Mouse (Mus musculus) thymus, postnatal 0 days (tissue): Measurements from ENCODE around the gene Ugt1a8. TPM values are rescaled to one million over a fixed set of nuclear protein-coding genes. Genes with fewer than 3 reads are reported as not detected.

Experiments used
- DNase-seq: peaks from one replicate; pipeline ENCODE4 v3.0.0-alpha.2; 2015; ENCODE audit warnings: low spot score
- polyA plus RNA-seq: library from polyadenylated mRNA; unstranded; fragments of >200 nt; fragmentation: Nextera tagmentation; extraction: Ambion mirVana; gene quantifications from 2 replicates; pipeline ENCODE4 v1.2.1, GENCODE M21; 2015

The Ugt1a8 gene
- polyA plus RNA-seq, 1 experiment from 2014 or later, result not detected

- DNase-seq, result no peak
Observed at GRCm38 (mm10) chr1:88258881-88259642, 171.4 kb downstream of the Ugt1a8 start.

- no peak for DNase-seq
Observed at GRCm38 (mm10) chr1:88259643-88260024, 172.0 kb downstream of the Ugt1a8 start.

GRCm38 (mm10) chr1:88260114-88260513, 172.5 kb downstream of the Ugt1a8 start:
- no peak for DNase-seq

- no peak for DNase-seq
Observed at GRCm38 (mm10) chr1:88260604-88261377, 173.2 kb downstream of the Ugt1a8 start.

GRCm38 (mm10) chr1:88261706-88262105, 174.1 kb downstream of the Ugt1a8 start:
- no peak for DNase-seq

GRCm38 (mm10) chr1:88262255-88262654, 174.6 kb downstream of the Ugt1a8 start:
- DNase-seq, result no peak

- DNase-seq, result no peak
Observed at GRCm38 (mm10) chr1:88262961-88263360, 175.3 kb downstream of the Ugt1a8 start.

GRCm38 (mm10) chr1:88263778-88264177, 176.2 kb downstream of the Ugt1a8 start:
- DNase-seq, result no peak

GRCm38 (mm10) chr1:88264237-88264868, 176.7 kb downstream of the Ugt1a8 start:
- DNase-seq, result no peak

GRCm38 (mm10) chr1:88264869-88265240, 177.2 kb downstream of the Ugt1a8 start:
- no peak for DNase-seq

GRCm38 (mm10) chr1:88266123-88266522, 178.5 kb downstream of the Ugt1a8 start:
- no peak for DNase-seq

GRCm38 (mm10) chr1:88267489-88267888, 179.9 kb downstream of the Ugt1a8 start:
- DNase-seq, result no peak

- DNase-seq, result no peak
Observed at GRCm38 (mm10) chr1:88268070-88268469, 180.5 kb downstream of the Ugt1a8 start.

Other genes starting within 250 kb of the Ugt1a8 start
- 73.7 and 80.7 TPM in 2 replicates for gene Dgkd, start 234.5 kb upstream of the Ugt1a8 start, polyA plus RNA-seq
- gene Usp40, start 79.3 kb upstream of the Ugt1a8 start, polyA plus RNA-seq, result 11.4 and 13.0 TPM in 2 replicates
- not detected in 2 replicates for gene Ugt1a10, start 32.4 kb upstream of the Ugt1a8 start, polyA plus RNA-seq
- gene Ugt1a9, start 17.0 kb upstream of the Ugt1a8 start, polyA plus RNA-seq, result not detected in 2 replicates
- gene Ugt1a7c, start 7.2 kb downstream of the Ugt1a8 start, polyA plus RNA-seq, result 1.7 and 2.4 TPM in 2 replicates
- gene Ugt1a6b, start 15.4 kb downstream of the Ugt1a8 start, polyA plus RNA-seq, result 0.08 TPM in 1 of 2 replicates, not detected in the other
- gene Ugt1a6a, start 47.0 kb downstream of the Ugt1a8 start, polyA plus RNA-seq, result 1.3 and 1.4 TPM in 2 replicates
- gene Ugt1a5, start 78.2 kb downstream of the Ugt1a8 start, polyA plus RNA-seq, result not detected in 2 replicates
- gene Ugt1a2, start 112.8 kb downstream of the Ugt1a8 start, polyA plus RNA-seq, result 0.13 TPM in 1 of 2 replicates, not detected in the other
- gene Dnajb3, start 118.0 kb downstream of the Ugt1a8 start, polyA plus RNA-seq, result 2.9 and 3.9 TPM in 2 replicates
- 0.36 and 0.54 TPM in 2 replicates for gene Ugt1a1, start 124.1 kb downstream of the Ugt1a8 start, polyA plus RNA-seq
- 0.64 and 1.4 TPM in 2 replicates for gene Mroh2a, start 139.2 kb downstream of the Ugt1a8 start, polyA plus RNA-seq
- gene Hjurp, start 189.8 kb downstream of the Ugt1a8 start, polyA plus RNA-seq, result 82.7 and 102 TPM in 2 replicates
- not detected in 2 replicates for gene Trpm8, start 189.8 kb downstream of the Ugt1a8 start, polyA plus RNA-seq